Mouse (Mus musculus): ENCODE data around the gene Chrdl2.

Chrdl2 gene

GRCm38 (mm10) chr7:99988725-99989124 is 17.2 kb upstream of the Chrdl2 start:
- peak; percentile 80 for DNase-seq

GRCm38 (mm10) chr7:99989844-99990760 is 15.9 kb upstream of the Chrdl2 start:
- peak; percentile 56 for DNase-seq

- DNase-seq, result no peak
Observed at GRCm38 (mm10) chr7:99990990-99991707, 14.8 kb upstream of the Chrdl2 start.

- no peak for DNase-seq
Observed at GRCm38 (mm10) chr7:99993159-99993558, 12.8 kb upstream of the Chrdl2 start.

GRCm38 (mm10) chr7:99995186-99995585 is 10.8 kb upstream of the Chrdl2 start:
- DNase-seq, result no peak

- DNase-seq, result no peak
Observed at GRCm38 (mm10) chr7:99998668-99999067, 7.3 kb upstream of the Chrdl2 start.

GRCm38 (mm10) chr7:100003781-100004180 is 2.2 kb upstream of the Chrdl2 start:
- peak; percentile 57 for DNase-seq

- DNase-seq, result no peak
Observed at GRCm38 (mm10) chr7:100006411-100006810, 439 bp downstream of the Chrdl2 start.

- DNase-seq, result no peak
Observed at GRCm38 (mm10) chr7:100008765-100009164, 2.8 kb downstream of the Chrdl2 start.

GRCm38 (mm10) chr7:100009640-100010039 is 3.7 kb downstream of the Chrdl2 start:
- peak; percentile 82 for DNase-seq

GRCm38 (mm10) chr7:100010711-100011110 is 4.7 kb downstream of the Chrdl2 start:
- DNase-seq, result no peak

GRCm38 (mm10) chr7:100012085-100012484 is 6.1 kb downstream of the Chrdl2 start:
- DNase-seq, result no peak

GRCm38 (mm10) chr7:100012515-100012914 is 6.5 kb downstream of the Chrdl2 start:
- DNase-seq, result no peak

- DNase-seq, result peak; percentile 62
Observed at GRCm38 (mm10) chr7:100014123-100014600, 8.2 kb downstream of the Chrdl2 start.

GRCm38 (mm10) chr7:100017056-100017455 is 11.1 kb downstream of the Chrdl2 start:
- DNase-seq, result no peak

GRCm38 (mm10) chr7:100027353-100027752 is 21.4 kb downstream of the Chrdl2 start:
- DNase-seq, result no peak

GRCm38 (mm10) chr7:100029307-100029706 is 23.3 kb downstream of the Chrdl2 start:
- DNase-seq, result no peak

- DNase-seq, result no peak
Observed at GRCm38 (mm10) chr7:100030996-100031749, 25.2 kb downstream of the Chrdl2 start.

GRCm38 (mm10) chr7:100033672-100034071 is 27.7 kb downstream of the Chrdl2 start:
- DNase-seq, result peak; percentile 41

- DNase-seq, result peak; percentile 22
Observed at GRCm38 (mm10) chr7:100034815-100035463, 29.0 kb downstream of the Chrdl2 start.

- peak; percentile 15 for DNase-seq
Observed at GRCm38 (mm10) chr7:100036050-100036449, 30.1 kb downstream of the Chrdl2 start.

GRCm38 (mm10) chr7:100036495-100036894 is 30.5 kb downstream of the Chrdl2 start:
- no peak for DNase-seq
